14 mouse cellular contexts compared by ENCODE assay signal in genomic region chrX:134614306-134614705, GRCm38 (mm10). TPM values are rescaled to one million over a fixed set of nuclear protein-coding genes. Genes with fewer than 3 reads are reported as not detected.
DNase-seq lines count a peak whose midpoint lies in the region; ATAC-seq and TF ChIP-seq lines count a peak whose summit lies in the region.
"Had no signal": no experiment of that assay in that cellular context is flagged by ENCODE, and none has a peak within 500 bp of the region (broad histone marks: within the 10 kb centered on the region; RNA-seq: fewer than 3 reads in every experiment).

No protein-coding gene starts in this region.

- H3K9me3 ChIP-seq in midbrain, embryonic 11.5 days (ENCODE audit: control insufficient read depth, low read length) = no peaks in the 10 kb centered on the region
- H3K9me3 ChIP-seq: forebrain, embryonic 10.5 days; megakaryocyte, embryonic 14.5 days; neural tube, embryonic 15.5 days; stomach, embryonic 15.5 days had no signal

- H3K4me2 ChIP-seq in midbrain, embryonic 11.5 days = no peak overlapping the region
- H3K4me2 ChIP-seq: neural tube, embryonic 15.5 days; stomach, embryonic 15.5 days had no signal

- WGBS in lung, adult 2 months = 63% methylated on average over 2 of the region's 2 CpGs
- 48% methylated on average over 2 of the region's 2 CpGs for WGBS in midbrain, embryonic 11.5 days

- no peak for TF ChIP-seq POLR2A in lung, adult 2 months (IDR thresholded peaks at IDR 0.05; ENCODE audit: borderline replicate concordance, extremely low read depth, low read depth, low read length)
- TF ChIP-seq POLR2A in brain, embryonic 14.5 days (IDR thresholded peaks at IDR 0.05; ENCODE audit: borderline replicate concordance, extremely low read depth, insufficient read depth, insufficient read length, poor library complexity, severe bottlenecking) = no peak

- no peak for TF ChIP-seq CTCF in lung, adult 2 months (IDR thresholded peaks at IDR 0.05; ENCODE audit: insufficient read depth, low read length)
- peak; percentile 16; the same call in 1 of the 2 replicates for TF ChIP-seq CTCF in brain, embryonic 14.5 days (IDR thresholded peaks at IDR 0.05; ENCODE audit: borderline replicate concordance, extremely low read depth, insufficient read depth, insufficient read length)

- H3K4me1 ChIP-seq in lung, adult 2 months (ENCODE audit: control insufficient read depth, insufficient read depth, low read length) = no peaks in the 10 kb centered on the region
- no peaks in the 10 kb centered on the region for H3K4me1 ChIP-seq in midbrain, embryonic 11.5 days (ENCODE audit: control insufficient read depth, insufficient read depth, low read length)
- H3K4me1 ChIP-seq: neural tube, embryonic 15.5 days; stomach, embryonic 15.5 days had no signal

- ATAC-seq in midbrain, embryonic 11.5 days (ENCODE audit: low FRiP score) = no peak
- ATAC-seq: hindbrain, embryonic 16.5 days had no signal

- no peak overlapping the region for H3K9ac ChIP-seq in midbrain, embryonic 11.5 days (ENCODE audit: low read length)
- H3K9ac ChIP-seq: neural tube, embryonic 15.5 days; stomach, embryonic 15.5 days had no signal

- no peak overlapping the region for H3K27ac ChIP-seq in midbrain, embryonic 11.5 days (ENCODE audit: low read depth, low read length)
- H3K27ac ChIP-seq: forebrain, embryonic 10.5 days; neural tube, embryonic 15.5 days; stomach, embryonic 15.5 days had no signal

- DNase-seq in cerebellum, postnatal 14 days = peak; percentile 15 to 50
- no peak for DNase-seq in cerebellum, postnatal 36 days
- DNase-seq in lung, adult 2 months = peak; percentile 10
- DNase-seq in lung, postnatal 10 days = no peak
- no peak for DNase-seq in brain, embryonic 14.5 days (ENCODE audit: low read depth)
- DNase-seq in spleen, postnatal 14 days (ENCODE audit: low spot score in 2 of 2) = peak; percentile 9 to 33
- no peak for DNase-seq in layer of hippocampus, postnatal 25 days (ENCODE audit: extremely low spot score in 1 of 2, low spot score in 1 of 2)
- no peak for DNase-seq in midbrain, embryonic 11.5 days (ENCODE audit: low spot score, missing footprints)
- DNase-seq: left cerebral cortex, postnatal 4 days had no signal

- no peaks in the 10 kb centered on the region for H3K36me3 ChIP-seq in midbrain, embryonic 11.5 days (ENCODE audit: control insufficient read depth, insufficient read depth, low read length)
- H3K36me3 ChIP-seq: forebrain, embryonic 10.5 days; neural tube, embryonic 15.5 days; stomach, embryonic 15.5 days had no signal

- H3K27me3 ChIP-seq in midbrain, embryonic 11.5 days (ENCODE audit: control insufficient read depth, insufficient read depth, low read length) = 0 out of 2 replicates have a peak, but pooled peaks cover 3% of the 10 kb centered on the region
- H3K27me3 ChIP-seq: neural tube, embryonic 15.5 days; stomach, embryonic 15.5 days had no signal

- no peak overlapping the region for H3K4me3 ChIP-seq in lung, adult 2 months (replicated peaks; ENCODE audit: extremely low read depth, low read depth, low read length)
- no peak overlapping the region for H3K4me3 ChIP-seq in midbrain, embryonic 11.5 days (ENCODE audit: low read depth, low read length)
- H3K4me3 ChIP-seq: forebrain, embryonic 10.5 days; megakaryocyte, embryonic 14.5 days; neural tube, embryonic 15.5 days; stomach, embryonic 15.5 days had no signal

RNA-seq across cellular contexts. Expression of gene Hnrnph2, which starts 13.3 kb away (rescaled TPM):
- 9.8 and 23.7 TPM in 2 replicates for polyA plus RNA-seq in lung, adult 2 months (2012; rRNA removed)
- 78.4 and 86.1 TPM in 2 replicates for polyA plus RNA-seq in brain, embryonic 14.5 days (2012; rRNA removed)
- 100 to 1,000 TPM; 155 to 158 TPM for total RNA-seq in layer of hippocampus, postnatal 25 days (2021)
- 179 and 184 TPM in 2 replicates for polyA plus RNA-seq in midbrain, embryonic 11.5 days (2014; fragmentation: Nextera tagmentation; extraction: Ambion mirVana)

RNA-seq across cellular contexts. Expression of gene Gla, which starts 13.4 kb away (rescaled TPM):
- polyA plus RNA-seq in lung, adult 2 months (2012; rRNA removed) = 1.5 and 2.6 TPM in 2 replicates
- polyA plus RNA-seq in brain, embryonic 14.5 days (2012; rRNA removed) = 3.4 and 3.6 TPM in 2 replicates
- 1 to 10 TPM; 7.3 to 8.5 TPM for total RNA-seq in layer of hippocampus, postnatal 25 days (2021)
- 3.5 and 4.7 TPM in 2 replicates for polyA plus RNA-seq in midbrain, embryonic 11.5 days (2014; fragmentation: Nextera tagmentation; extraction: Ambion mirVana)

RNA-seq across cellular contexts. Expression of gene Rpl36a, which starts 28.9 kb away (rescaled TPM):
- 73.7 and 105 TPM in 2 replicates for polyA plus RNA-seq in lung, adult 2 months (2012; rRNA removed)
- 699 and 722 TPM in 2 replicates for polyA plus RNA-seq in brain, embryonic 14.5 days (2012; rRNA removed)
- total RNA-seq in layer of hippocampus, postnatal 25 days (2021) = 100 to 1,000 TPM; 125 to 148 TPM
- 292 and 298 TPM in 2 replicates for polyA plus RNA-seq in midbrain, embryonic 11.5 days (2014; fragmentation: Nextera tagmentation; extraction: Ambion mirVana)

RNA-seq across cellular contexts. Expression of gene Btk, which starts 30.9 kb away (rescaled TPM):
- 1.6 and 3.3 TPM in 2 replicates for polyA plus RNA-seq in lung, adult 2 months (2012; rRNA removed)
- polyA plus RNA-seq in brain, embryonic 14.5 days (2012; rRNA removed) = 0.33 and 0.39 TPM in 2 replicates
- total RNA-seq in layer of hippocampus, postnatal 25 days (2021) = under 1 TPM; 0.87 to 0.91 TPM
- polyA plus RNA-seq in midbrain, embryonic 11.5 days (2014; fragmentation: Nextera tagmentation; extraction: Ambion mirVana) = 0.92 and 2.1 TPM in 2 replicates

Comparison
In these comparisons a context has a peak if more than half of its experiments do, and no peak if none do; other contexts are left out.
1. DNase-seq: peak in cerebellum, postnatal 14 days (2 of 2), lung, adult 2 months (single experiment) and spleen, postnatal 14 days (2 of 2); none in cerebellum, postnatal 36 days (0 of 2), lung, postnatal 10 days (single experiment), brain, embryonic 14.5 days (single experiment), layer of hippocampus, postnatal 25 days (0 of 2) and midbrain, embryonic 11.5 days (single experiment).